Mouse (Mus musculus) CH12.LX (cell line): Measurements from ENCODE around the gene Btbd3. TPM values are rescaled to one million over a fixed set of nuclear protein-coding genes. Genes with fewer than 3 reads are reported as not detected.

Experiments used
- DNase-seq: peaks from one replicate; pipeline ENCODE4 v3.0.0-alpha.2; 2013; ENCODE audit errors: extremely low read depth
- H3K27ac ChIP-seq: 2 replicates; pipeline ENCODE4 v1.5.1; 2012; ENCODE audit warnings: low read depth, mild to moderate bottlenecking, control low read depth, moderate library complexity; ENCODE audit not compliant: insufficient read depth
- H3K27me3 ChIP-seq: replicated peaks from 2 replicates; pipeline ENCODE3; 2012; ENCODE audit warnings: inconsistent platforms
- H3K36me3 ChIP-seq, 2 experiments: replicated peaks in 1 of 2; 2 replicates each; pipeline versions ENCODE3 to v1.6.1; 2012; ENCODE audit warnings: inconsistent platforms in 1 of 2, low read length in 1 of 2, mild to moderate bottlenecking in 1 of 2, mixed read lengths in 1 of 2, moderate library complexity in 1 of 2; ENCODE audit not compliant: control insufficient read depth in 1 of 2, insufficient read depth in 1 of 2
- H3K4me1 ChIP-seq, 2 experiments: 2 replicates each; pipeline ENCODE4 v1.6.1; 2012; ENCODE audit warnings: inconsistent platforms in 1 of 2, moderate library complexity in 1 of 2; ENCODE audit not compliant: insufficient read depth in 2 of 2, control insufficient read depth in 1 of 2
- H3K4me2 ChIP-seq: 2 replicates; pipeline ENCODE4 v1.6.1; 2012; ENCODE audit warnings: low read depth, mild to moderate bottlenecking, control low read depth; ENCODE audit not compliant: poor library complexity, insufficient read depth, severe bottlenecking
- H3K4me3 ChIP-seq, 3 experiments: fragments of 150-350 bp in 1 of 3; sonication (generic) in 1 of 3; replicated peaks in 1 of 3; 2 replicates each; pipeline versions ENCODE3 to v1.5.1; 2011 to 2012; ENCODE audit warnings: low read depth in 2 of 3, low read length in 2 of 3, mild to moderate bottlenecking in 2 of 3, moderate library complexity in 2 of 3, control low read depth in 1 of 3, improper control_type of control experiment in 1 of 3, inconsistent platforms in 1 of 3, mixed read lengths in 1 of 3; ENCODE audit not compliant: poor library complexity in 1 of 3
- H3K79me2 ChIP-seq: replicated peaks from 2 replicates; pipeline ENCODE4 v1.6.1; 2012; ENCODE audit warnings: mild to moderate bottlenecking, moderate library complexity; ENCODE audit not compliant: control insufficient read depth, poor library complexity, insufficient read depth, severe bottlenecking; ENCODE audit errors: extremely low read depth
- H3K9ac ChIP-seq: 2 replicates; pipeline ENCODE4 v1.6.1; 2012; ENCODE audit warnings: low read depth, mild to moderate bottlenecking, control low read depth, moderate library complexity; ENCODE audit not compliant: insufficient read depth
- H3K9me3 ChIP-seq: replicated peaks from 2 replicates; pipeline ENCODE3; 2012; ENCODE audit warnings: low read length, inconsistent platforms, mixed read lengths
- BHLHE40 ChIP-seq: IDR thresholded peaks from 2 replicates; pipeline ENCODE4 v1.6.1; 2011; ENCODE audit warnings: mild to moderate bottlenecking, low read depth, low read length, improper control_type of control experiment
- CHD1 ChIP-seq: IDR thresholded peaks from 2 replicates; pipeline ENCODE4 v1.6.1; 2012; ENCODE audit warnings: low read depth, low read length, improper control_type of control experiment, inconsistent platforms
- ELF1 ChIP-seq: IDR thresholded peaks from 2 replicates; pipeline ENCODE4 v1.6.1; 2014; ENCODE audit warnings: low read depth, mild to moderate bottlenecking, inconsistent platforms, low read length, improper control_type of control experiment
- ETS1 ChIP-seq: conservative IDR thresholded peaks from 2 replicates; pipeline ENCODE4 v1.6.1; 2012; ENCODE audit warnings: low read depth, mild to moderate bottlenecking, inconsistent platforms, low read length, improper control_type of control experiment, moderate library complexity
- GABPA ChIP-seq: IDR thresholded peaks from 2 replicates; pipeline ENCODE4 v1.6.1; 2012; ENCODE audit warnings: low read depth, low read length, improper control_type of control experiment, inconsistent platforms; ENCODE audit not compliant: insufficient replicate concordance
- IRF4 ChIP-seq: IDR thresholded peaks from 2 replicates; pipeline ENCODE4 v1.6.1; 2014; ENCODE audit warnings: low read depth, mild to moderate bottlenecking, inconsistent platforms, low read length, improper control_type of control experiment
- JUN ChIP-seq: IDR thresholded peaks from 2 replicates; pipeline ENCODE4 v1.6.1; 2011; ENCODE audit warnings: low read depth, mild to moderate bottlenecking, low read length, improper control_type of control experiment, moderate library complexity; ENCODE audit not compliant: insufficient read depth
- JUND ChIP-seq: conservative IDR thresholded peaks from 2 replicates; pipeline ENCODE4 v1.6.1; 2011; ENCODE audit warnings: low read depth, low read length, improper control_type of control experiment
- MAFK ChIP-seq: IDR thresholded peaks from 2 replicates; pipeline ENCODE4 v1.6.1; 2011; ENCODE audit warnings: low read length, improper control_type of control experiment; ENCODE audit not compliant: insufficient replicate concordance
- MAX ChIP-seq: IDR thresholded peaks from 2 replicates; pipeline ENCODE4 v1.6.1; 2011; ENCODE audit warnings: low read length, improper control_type of control experiment
- MAZ ChIP-seq: IDR thresholded peaks from 2 replicates; pipeline ENCODE4 v1.6.1; 2012; ENCODE audit warnings: low read depth, mild to moderate bottlenecking, inconsistent platforms, low read length, improper control_type of control experiment, moderate library complexity
- MXI1 ChIP-seq: IDR thresholded peaks from 2 replicates; pipeline ENCODE4 v1.6.1; 2011; ENCODE audit warnings: mild to moderate bottlenecking, low read depth, low read length, improper control_type of control experiment
- NRF1 ChIP-seq: IDR thresholded peaks from 2 replicates; pipeline ENCODE4 v1.6.1; 2014; ENCODE audit warnings: low read depth, mild to moderate bottlenecking, inconsistent platforms, low read length, improper control_type of control experiment, moderate library complexity
- POLR2A ChIP-seq: IDR thresholded peaks from 2 replicates; pipeline ENCODE4 v1.6.1; 2011; ENCODE audit warnings: low read depth, mild to moderate bottlenecking, improper control_type of control experiment, low read length
- RAD21 ChIP-seq: IDR thresholded peaks from 2 replicates; pipeline ENCODE4 v1.6.1; 2011; ENCODE audit warnings: low read depth, mild to moderate bottlenecking, low read length, improper control_type of control experiment, moderate library complexity
- ZC3H11A ChIP-seq: IDR thresholded peaks from 2 replicates; pipeline ENCODE4 v1.6.1; 2012; ENCODE audit warnings: low read depth, mild to moderate bottlenecking, inconsistent platforms, low read length, improper control_type of control experiment
- ZMIZ1 ChIP-seq: IDR thresholded peaks from 2 replicates; pipeline ENCODE4 v1.6.1; 2012; ENCODE audit warnings: low read depth, mild to moderate bottlenecking, inconsistent platforms, low read length, improper control_type of control experiment
- dilution Hi-C: fragments of 300-500 bp; cut with MboI; formaldehyde crosslinking; loops from 2 replicates; pipeline ENCODE4 v1.14.3; 2020; ENCODE audit warnings: low sequenced_read_pairs; ENCODE audit not compliant: extremely low pct_unique_long_range_greater_than_20kb, extremely low pct_ligation_motif_present
- in situ Hi-C: fragments of 300-500 bp; cut with MboI; formaldehyde crosslinking; loops from 3 replicates; pipeline ENCODE4 v1.14.3; 2019; ENCODE audit warnings: low sequenced_read_pairs, low pct_ligation_motif_present, low pct_unique_long_range_greater_than_20kb, mixed read lengths
- polyA plus RNA-seq: library from polyadenylated mRNA; unstranded; fragments of >175 nt; gene quantifications from 2 replicates; pipeline ENCODE4 v1.2.1, GENCODE M21; 2012; ENCODE audit warnings: low read depth; ENCODE audit not compliant: insufficient read length
- total RNA-seq, 2 experiments: library from RNA; depleted of rRNA; stranded (reverse); fragments of 300-350 nt in 1 of 2; fragments of >200 nt in 1 of 2; gene quantifications; 2 replicates each; pipeline ENCODE4 v1.2.3; 2012 to 2014

Gene Btbd3
- total and polyA plus RNA-seq, 3 experiments = not detected

GRCm38 (mm10) chr2:138337886-138338494 lies 81.6 kb downstream of the Btbd3 start:
- in situ Hi-C loops (no loop called here), dilution Hi-C loops (no loop called here)
- no peak overlapping the region for H3K9ac ChIP-seq
- DNase-seq = no peak
- H3K4me2 ChIP-seq = no peak overlapping the region
- no peaks in the 10 kb centered on the region for H3K4me1 ChIP-seq
- H3K27ac ChIP-seq = no peak overlapping the region
- H3K9me3 ChIP-seq = peaks cover 36% of the 10 kb centered on the region
- H3K36me3 ChIP-seq = no peaks in the 10 kb centered on the region
- no peaks in the 10 kb centered on the region for H3K27me3 ChIP-seq
- no peak overlapping the region for H3K4me3 ChIP-seq
- no peaks in the 10 kb centered on the region for H3K79me2 ChIP-seq
- TF ChIP-seq POLR2A (no peak), RAD21 (no peak), JUND (no peak), ZMIZ1 (no peak), ELF1 (no peak), BHLHE40 (no peak), MAFK (no peak), CHD1 (no peak), IRF4 (no peak), GABPA (no peak), MXI1 (no peak), ZC3H11A (no peak)
- TF ChIP-seq, all 38 proteins: peak for 0

GRCm38 (mm10) chr2:138338524-138338923 lies 82.2 kb downstream of the Btbd3 start:
- Histone ChIP-seq H3K9me3 (peaks cover 37% of the 10 kb centered on the region), H3K36me3 (no peaks in the 10 kb centered on the region)
- TF ChIP-seq POLR2A (no peak), MAFK (peak; percentile 61; the same call in 1 of the 2 replicates), IRF4 (no peak)
- TF ChIP-seq, all 38 proteins: peak for 1
- in situ Hi-C loops (no loop called here), dilution Hi-C loops (no loop called here)
- H3K79me2 ChIP-seq = no peaks in the 10 kb centered on the region
- H3K9ac ChIP-seq = no peak overlapping the region
- no peak overlapping the region for H3K27ac ChIP-seq
- no peak overlapping the region for H3K4me3 ChIP-seq
- DNase-seq = no peak
- no peak overlapping the region for H3K4me2 ChIP-seq
- H3K4me1 ChIP-seq = no peaks in the 10 kb centered on the region
- no peaks in the 10 kb centered on the region for H3K27me3 ChIP-seq

GRCm38 (mm10) chr2:138355366-138355765 lies 99.0 kb downstream of the Btbd3 start:
- dilution Hi-C loops (no loop called here), in situ Hi-C loops (no loop called here)
- no peaks in the 10 kb centered on the region for H3K36me3 ChIP-seq

More at GRCm38 (mm10) chr2:138355366-138355765, 99.0 kb downstream of the Btbd3 start:
- peaks cover 58% of the 10 kb centered on the region for H3K9me3 ChIP-seq
- H3K4me2 ChIP-seq = no peak overlapping the region
- no peaks in the 10 kb centered on the region for H3K79me2 ChIP-seq
- no peak overlapping the region for H3K4me3 ChIP-seq
- no peaks in the 10 kb centered on the region for H3K27me3 ChIP-seq
- no peaks in the 10 kb centered on the region for H3K4me1 ChIP-seq
- H3K27ac ChIP-seq = no peak overlapping the region
- H3K9ac ChIP-seq = no peak overlapping the region
- DNase-seq = no peak
- no peak for TF ChIP-seq MAZ
- no peak for TF ChIP-seq JUN
- no peak for TF ChIP-seq MAX
- no peak for TF ChIP-seq NRF1
- no peak for TF ChIP-seq ZC3H11A
- no peak for TF ChIP-seq ELF1
- TF ChIP-seq ETS1 = no peak
